Mouse (Mus musculus) forebrain, postnatal 0 days (tissue): ENCODE results near the gene Tmem132b. TPM values are rescaled to one million over a fixed set of nuclear protein-coding genes. Genes with fewer than 3 reads are reported as not detected.

Experiments used
- ATAC-seq: fragments of 200-750 bp; cut with Nextera tagmentation; 2 replicates; pipeline ENCODE4 v1.8.0; 2017; ENCODE audit warnings: mild to moderate bottlenecking, moderate library complexity
- DNase-seq: peaks from one replicate; pipeline ENCODE4 v3.0.0-alpha.2; 2015
- H3K27ac ChIP-seq: fragments of 300-500 bp; sonication (generic); 2 replicates; pipeline ENCODE4 v1.5.1; 2014; ENCODE audit warnings: low read depth, mild to moderate bottlenecking, antibody characterized with exemption, low read length, moderate library complexity, mixed read lengths
- H3K27me3 ChIP-seq: fragments of 300-500 bp; sonication (generic); 2 replicates; pipeline ENCODE4 v1.6.1; 2014; ENCODE audit warnings: mild to moderate bottlenecking, low read length, mixed read lengths; ENCODE audit not compliant: insufficient read depth
- H3K36me3 ChIP-seq: fragments of 300-500 bp; sonication (generic); 2 replicates; pipeline ENCODE4 v1.6.1; 2014; ENCODE audit warnings: mild to moderate bottlenecking, moderate library complexity; ENCODE audit not compliant: insufficient read depth
- H3K4me1 ChIP-seq: fragments of 300-500 bp; sonication (generic); 2 replicates; pipeline ENCODE4 v1.6.1; 2014; ENCODE audit warnings: antibody characterized with exemption; ENCODE audit not compliant: insufficient read depth
- H3K4me2 ChIP-seq: fragments of 300-500 bp; sonication (generic); 2 replicates; pipeline ENCODE4 v1.6.1; 2014; ENCODE audit warnings: low read depth, mild to moderate bottlenecking, moderate library complexity
- H3K4me3 ChIP-seq: fragments of 300-500 bp; sonication (generic); 2 replicates; pipeline ENCODE4 v1.5.1; 2014; ENCODE audit warnings: low read depth, low read length, mixed read lengths
- H3K9ac ChIP-seq: fragments of 300-500 bp; sonication (generic); 2 replicates; pipeline ENCODE4 v1.6.1; 2014; ENCODE audit warnings: mild to moderate bottlenecking
- H3K9me3 ChIP-seq: fragments of 300-500 bp; sonication (generic); 2 replicates; pipeline ENCODE4 v1.6.1; 2016; ENCODE audit warnings: low read length
- CTCF ChIP-seq: sonication (generic); IDR thresholded peaks from 2 replicates; pipeline ENCODE4 v1.5.1; 2016; ENCODE audit warnings: antibody characterized with exemption, control low read depth, low read depth
- WGBS: fragments of 180-500 bp; shearing (Covaris S2); extraction: QIAGEN DNeasy Blood & Tissue Kit; methylation state at CpG from one replicate; pipeline ENCODE4 v1.1.7; 2014; 5-methylcytosine and 5-hydroxymethylcytosine counted together
- polyA plus RNA-seq: library from polyadenylated mRNA; unstranded; fragments of >200 nt; fragmentation: Nextera tagmentation; extraction: Ambion mirVana; gene quantifications from 2 replicates; pipeline ENCODE4 v1.2.1, GENCODE M21; 2015
- total RNA-seq: library from RNA; depleted of rRNA; stranded (reverse); fragments of >200 nt; gene quantifications from 2 replicates; pipeline ENCODE4 v1.2.3, GENCODE M21; 2014

The Tmem132b gene
- total and polyA plus RNA-seq, 2 experiments from 2014 or later, result 7.8 to 48.9 TPM

DNA sequence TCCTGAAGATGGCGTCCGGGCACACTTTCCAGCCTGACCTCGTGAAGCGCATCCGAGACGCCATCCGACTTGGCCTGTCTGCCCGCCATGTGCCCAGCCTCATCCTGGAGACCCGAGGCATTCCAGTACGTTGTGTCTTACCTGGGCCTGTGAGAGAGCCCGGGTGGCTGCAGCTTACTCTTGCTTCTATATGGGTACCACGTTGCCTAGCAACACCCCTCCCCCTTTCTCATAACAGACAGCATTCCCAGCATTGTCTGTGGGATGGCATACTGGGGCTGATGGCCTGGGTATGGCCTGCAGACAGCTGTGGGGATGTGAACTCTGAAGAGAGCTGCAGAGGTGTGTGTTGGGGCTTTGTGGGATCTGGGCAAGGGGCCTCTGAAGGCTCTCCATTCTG lies 16.6 kb upstream of the Tmem132b start:
- peak; percentile 32 for DNase-seq
- 82% methylated on average over 12 of the region's 12 CpGs for WGBS
- H3K4me1 ChIP-seq, result no peaks in the 10 kb centered on the region
- peaks cover 78% of the 10 kb centered on the region for H3K36me3 ChIP-seq
- H3K4me3 ChIP-seq, result no peak overlapping the region
- no peak for TF ChIP-seq CTCF
- H3K27me3 ChIP-seq, result no peaks in the 10 kb centered on the region
- 0 out of 2 replicates have a peak overlapping the region, but pooled peaks have one; percentile 22 for H3K9ac ChIP-seq
- peak; percentile 34 for ATAC-seq
- no peak overlapping the region for H3K27ac ChIP-seq
- H3K9me3 ChIP-seq, result no peaks in the 10 kb centered on the region
- H3K4me2 ChIP-seq, result no peak overlapping the region

DNA sequence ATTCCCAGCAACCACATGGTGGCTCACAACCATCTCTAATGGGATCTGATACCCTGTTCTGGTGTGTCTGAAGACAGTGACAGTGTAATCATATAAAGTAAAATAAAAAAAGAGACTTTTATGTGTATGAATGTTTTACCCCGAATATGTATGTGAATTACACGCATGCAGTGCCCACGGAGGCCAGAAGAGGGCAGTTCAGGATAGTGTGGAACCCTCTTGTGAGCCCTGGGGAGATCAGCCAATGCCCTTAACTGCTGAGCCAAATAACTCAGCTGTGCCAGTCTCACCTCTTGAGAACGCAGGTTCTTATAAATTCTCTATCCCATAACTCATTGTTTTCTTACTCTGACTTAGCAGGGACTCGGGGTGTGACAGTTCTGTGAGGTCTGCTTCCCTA lies 12.9 kb upstream of the Tmem132b start:
- H3K4me2 ChIP-seq, result no peak overlapping the region
- no peak overlapping the region for H3K27ac ChIP-seq
- WGBS, result 68% methylated on average over 5 of the region's 5 CpGs
- no peaks in the 10 kb centered on the region for H3K27me3 ChIP-seq
- H3K4me1 ChIP-seq, result no peaks in the 10 kb centered on the region
- H3K36me3 ChIP-seq, result peaks cover 49% of the 10 kb centered on the region
- H3K9me3 ChIP-seq, result no peaks in the 10 kb centered on the region
- DNase-seq, result peak; percentile 65
- no peak for ATAC-seq
- no peak overlapping the region for H3K4me3 ChIP-seq
- no peak overlapping the region for H3K9ac ChIP-seq
- peak; percentile 68 for TF ChIP-seq CTCF

DNA sequence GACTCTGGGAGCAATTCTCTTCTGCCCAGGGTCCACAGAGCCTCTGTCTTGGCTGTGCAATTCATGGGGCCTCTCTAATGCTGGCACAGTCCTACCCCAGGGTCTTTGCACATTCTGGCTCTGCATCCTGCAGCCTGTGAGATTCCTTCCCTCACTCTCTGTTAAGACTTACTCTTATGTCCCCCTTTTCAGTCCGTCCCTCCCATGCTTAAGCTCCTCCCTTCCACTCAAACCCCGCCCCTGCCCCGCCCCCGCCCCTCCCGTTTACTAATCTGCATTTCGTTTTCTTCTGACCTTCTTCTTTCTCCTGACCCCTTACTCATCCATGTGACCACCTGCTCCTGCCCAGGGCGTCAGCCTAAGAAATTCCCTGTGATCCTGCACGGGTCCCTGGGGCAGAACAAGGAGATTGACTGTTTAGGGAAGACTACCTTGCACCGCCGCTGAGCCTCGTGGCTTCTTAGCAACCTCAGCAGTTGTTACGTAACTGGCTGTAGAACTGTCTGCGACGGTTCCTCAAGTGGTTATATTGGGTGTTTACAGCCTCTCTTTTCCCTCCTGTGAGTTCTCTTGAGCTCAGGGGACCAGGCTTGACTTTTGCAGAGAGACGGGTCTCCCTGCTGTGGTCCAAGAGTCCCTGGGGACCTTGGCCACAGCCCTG lies 10.5 kb upstream of the Tmem132b start:
- 18% methylated on average over 15 of the region's 15 CpGs for WGBS
- Histone ChIP-seq H3K9me3 (no peaks in the 10 kb centered on the region), H3K9ac (no peak overlapping the region), H3K4me1 (no peaks in the 10 kb centered on the region), H3K27me3 (no peaks in the 10 kb centered on the region), H3K4me2 (no peak overlapping the region), H3K4me3 (no peak overlapping the region), H3K36me3 (peaks cover 25% of the 10 kb centered on the region), H3K27ac (no peak overlapping the region)
- TF ChIP-seq CTCF, result no peak
- ATAC-seq (no peak), DNase-seq (no peak)

DNA sequence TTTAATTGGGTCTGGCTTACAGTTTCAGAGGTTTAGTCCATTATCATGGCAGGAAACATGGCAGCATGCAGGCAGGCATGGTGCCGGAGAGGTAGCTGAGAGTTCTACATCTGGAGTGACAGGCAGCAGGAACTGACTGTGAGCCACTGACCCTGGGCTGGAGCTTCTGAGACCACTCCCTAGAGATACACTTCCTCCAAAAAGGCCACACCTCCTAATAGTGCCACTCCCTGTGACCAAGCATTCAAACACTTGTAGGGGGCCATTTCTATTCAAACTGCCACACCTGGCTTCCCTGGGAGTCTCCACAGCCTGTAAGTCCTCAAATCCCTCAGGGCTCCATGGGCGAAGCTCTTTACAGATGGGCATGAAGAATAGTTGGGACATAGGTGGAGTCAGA lies 8.2 kb upstream of the Tmem132b start:
- peaks cover 4% of the 10 kb centered on the region; the same call in 1 of the 2 replicates for H3K36me3 ChIP-seq
- ATAC-seq (no peak), DNase-seq (no peak)
- H3K27me3 ChIP-seq, result no peaks in the 10 kb centered on the region
- 95% methylated on average over 2 of the region's 2 CpGs for WGBS
- no peaks in the 10 kb centered on the region for H3K4me1 ChIP-seq
- no peak overlapping the region for H3K4me3 ChIP-seq
- H3K9ac ChIP-seq, result no peak overlapping the region
- H3K4me2 ChIP-seq, result no peak overlapping the region
- TF ChIP-seq CTCF, result no peak
- no peak overlapping the region for H3K27ac ChIP-seq
- no peaks in the 10 kb centered on the region for H3K9me3 ChIP-seq

DNA sequence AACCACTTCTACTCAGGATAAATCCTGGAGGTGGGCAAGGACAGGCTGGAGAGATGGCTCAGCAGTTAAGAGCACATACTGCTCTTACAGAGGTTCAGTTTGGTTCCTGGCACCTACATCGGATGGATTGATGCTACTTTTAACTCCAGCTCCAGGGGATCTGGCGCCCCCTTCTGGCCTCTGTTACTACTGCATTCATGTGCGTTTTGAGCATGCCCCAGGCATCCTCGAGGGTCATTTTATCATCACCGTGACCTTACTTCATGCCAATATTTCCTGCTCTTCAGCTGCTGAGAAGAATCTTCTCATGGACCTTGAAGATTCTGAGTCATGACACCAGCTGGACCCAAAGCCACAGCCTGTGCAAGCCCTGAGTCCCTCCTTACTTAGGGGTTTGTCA lies 6.1 kb upstream of the Tmem132b start:
- Histone ChIP-seq H3K4me1 (no peaks in the 10 kb centered on the region), H3K4me2 (no peak overlapping the region), H3K4me3 (no peak overlapping the region), H3K27me3 (no peaks in the 10 kb centered on the region), H3K36me3 (0 out of 2 replicates have a peak, but pooled peaks cover 3% of the 10 kb centered on the region), H3K27ac (no peak overlapping the region), H3K9ac (no peak overlapping the region), H3K9me3 (no peaks in the 10 kb centered on the region)
- no peak for ATAC-seq
- no peak for DNase-seq
- 62% methylated on average over 5 of the region's 5 CpGs for WGBS
- TF ChIP-seq CTCF, result peak; percentile 39

DNA sequence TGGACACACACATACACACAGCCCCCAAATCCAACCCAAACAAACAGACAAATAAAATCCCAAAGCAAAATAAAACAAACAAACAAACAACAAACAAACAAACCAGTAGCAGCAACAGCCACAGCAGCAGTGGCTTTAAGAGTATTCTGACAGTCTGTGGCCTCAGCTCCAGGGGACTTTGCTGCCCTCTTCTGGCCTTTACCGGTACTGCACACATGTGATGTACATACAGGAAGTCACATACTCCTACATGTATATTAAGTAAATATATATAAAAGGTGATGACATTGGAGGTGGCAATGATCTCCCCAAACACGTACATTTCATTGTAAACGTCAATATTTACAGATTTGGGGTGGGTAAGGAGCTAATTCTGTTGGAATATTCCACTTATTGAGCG lies 5.1 kb upstream of the Tmem132b start:
- TF ChIP-seq CTCF, result peak; percentile 64
- DNase-seq, result no peak

DNA sequence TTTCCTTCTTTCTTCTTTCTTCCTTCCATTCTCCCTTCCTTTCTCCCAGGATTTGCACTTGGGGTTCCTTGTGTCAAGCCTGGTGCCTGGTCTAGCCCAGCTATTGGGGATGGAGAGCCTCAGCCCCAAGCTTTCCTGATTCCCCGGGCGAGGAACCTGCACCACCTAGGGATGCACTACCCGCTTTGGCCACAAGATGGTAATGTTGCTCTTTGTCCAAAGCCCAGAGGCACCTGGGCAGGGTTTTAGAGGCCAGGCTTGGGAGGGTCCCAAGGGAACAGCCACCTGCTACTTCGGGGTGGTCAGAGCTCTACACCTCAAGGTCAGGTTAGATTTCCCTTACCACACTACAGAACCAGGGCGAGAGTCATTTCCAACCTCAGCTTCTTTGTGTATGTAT lies 2.5 kb upstream of the Tmem132b start:
- Histone ChIP-seq H3K9ac (no peak overlapping the region), H3K27me3 (no peaks in the 10 kb centered on the region), H3K4me2 (no peak overlapping the region), H3K4me1 (no peaks in the 10 kb centered on the region), H3K4me3 (no peak overlapping the region), H3K9me3 (no peaks in the 10 kb centered on the region), H3K27ac (no peak overlapping the region), H3K36me3 (no peaks in the 10 kb centered on the region)
- peak; percentile 89 for DNase-seq
- 3% methylated on average over 5 of the region's 5 CpGs for WGBS
- peak; percentile 99 for TF ChIP-seq CTCF
- ATAC-seq, result no peak

More for the DNA sequence above, 5.1 kb upstream of the Tmem132b start:
- no peak for ATAC-seq
- no peak overlapping the region for H3K9ac ChIP-seq
- H3K4me3 ChIP-seq, result no peak overlapping the region
- H3K9me3 ChIP-seq, result no peaks in the 10 kb centered on the region
- H3K27me3 ChIP-seq, result no peaks in the 10 kb centered on the region
- H3K4me2 ChIP-seq, result no peak overlapping the region
- H3K4me1 ChIP-seq, result no peaks in the 10 kb centered on the region
- H3K27ac ChIP-seq, result no peak overlapping the region
- 78% methylated on average over 4 of the region's 4 CpGs for whole genome bisulfite sequencing
- 0 out of 2 replicates have a peak, but pooled peaks cover 3% of the 10 kb centered on the region for H3K36me3 ChIP-seq
